Mouse (Mus musculus) lung, embryonic 14.5 days (tissue): ENCODE measurements around the gene Clip4. TPM values are rescaled to one million over a fixed set of nuclear protein-coding genes. Genes with fewer than 3 reads are reported as not detected.

Experiments
- ATAC-seq: fragments of 200-750 bp; cut with Nextera tagmentation; 2 replicates; pipeline ENCODE4 v1.8.0; 2017; ENCODE audit warnings: mild to moderate bottlenecking, moderate TSS enrichment, moderate library complexity; ENCODE audit not compliant: insufficient read depth
- DNase-seq: peaks from one replicate; pipeline ENCODE4 v3.0.0-alpha.2; 2015
- H3K27ac ChIP-seq: fragments of 300-500 bp; sonication (generic); 2 replicates; pipeline ENCODE4 v1.5.1; 2014; ENCODE audit warnings: low read depth, mild to moderate bottlenecking, moderate library complexity
- H3K27me3 ChIP-seq: fragments of 300-500 bp; sonication (generic); 2 replicates; pipeline ENCODE4 v1.6.1; 2014; ENCODE audit warnings: low read length, control low read depth; ENCODE audit not compliant: insufficient read depth
- H3K36me3 ChIP-seq: fragments of 300-500 bp; sonication (generic); 2 replicates; pipeline ENCODE4 v1.6.1; 2014; ENCODE audit warnings: control low read depth; ENCODE audit not compliant: insufficient read depth
- H3K4me1 ChIP-seq: fragments of 300-500 bp; sonication (generic); 2 replicates; pipeline ENCODE4 v1.6.1; 2014; ENCODE audit warnings: antibody characterized with exemption, control low read depth; ENCODE audit not compliant: insufficient read depth
- H3K4me2 ChIP-seq: fragments of 300-500 bp; sonication (generic); 2 replicates; pipeline ENCODE4 v1.6.1; 2014; ENCODE audit warnings: mild to moderate bottlenecking
- H3K4me3 ChIP-seq: fragments of 300-500 bp; sonication (generic); 2 replicates; pipeline ENCODE4 v1.5.1; 2014; ENCODE audit warnings: low read depth, low read length
- H3K9ac ChIP-seq: fragments of 300-500 bp; sonication (generic); 2 replicates; pipeline ENCODE4 v1.6.1; 2014
- H3K9me3 ChIP-seq: fragments of 300-500 bp; sonication (generic); 2 replicates; pipeline ENCODE4 v1.6.1; 2016; ENCODE audit warnings: low read depth, low read length, control low read depth
- CTCF ChIP-seq: IDR thresholded peaks from 2 replicates; pipeline ENCODE4 v1.5.1; 2016; ENCODE audit warnings: antibody characterized with exemption, low read depth
- WGBS: fragments of 180-500 bp; shearing (Covaris S2); extraction: QIAGEN DNeasy Blood & Tissue Kit; methylation state at CpG from one replicate; pipeline ENCODE4 v1.1.7; 2014; 5-methylcytosine and 5-hydroxymethylcytosine counted together
- polyA plus RNA-seq: library from polyadenylated mRNA; unstranded; fragments of >200 nt; fragmentation: Nextera tagmentation; extraction: Ambion mirVana; gene quantifications from 2 replicates; pipeline ENCODE4 v1.2.1, GENCODE M21; 2014

Gene Clip4
- polyA plus RNA-seq, 1 experiment from 2014 or later: 4.3 TPM

GRCm38 (mm10) chr17:71786456-71786855 lies 18.2 kb downstream of the Clip4 start:
- no peaks in the 10 kb centered on the region for H3K4me1 ChIP-seq
- no peak overlapping the region for H3K27ac ChIP-seq
- DNase-seq: no peak
- no peak for TF ChIP-seq CTCF
- no peak overlapping the region for H3K4me2 ChIP-seq
- H3K4me3 ChIP-seq: no peak overlapping the region
- H3K36me3 ChIP-seq: no peaks in the 10 kb centered on the region
- H3K9me3 ChIP-seq: no peaks in the 10 kb centered on the region
- ATAC-seq: no peak
- H3K9ac ChIP-seq: no peak overlapping the region
- peaks cover 6% of the 10 kb centered on the region for H3K27me3 ChIP-seq

GRCm38 (mm10) chr17:71791109-71791508 lies 22.8 kb downstream of the Clip4 start:
- Histone ChIP-seq H3K9me3 (no peaks in the 10 kb centered on the region), H3K4me1 (no peaks in the 10 kb centered on the region), H3K4me2 (no peak overlapping the region), H3K36me3 (no peaks in the 10 kb centered on the region), H3K9ac (no peak overlapping the region), H3K27ac (no peak overlapping the region), H3K27me3 (no peaks in the 10 kb centered on the region), H3K4me3 (no peak overlapping the region)
- no peak for TF ChIP-seq CTCF
- ATAC-seq: no peak
- no peak for DNase-seq
- 89% methylated on average over 4 of the region's 4 CpGs for WGBS

- ATAC-seq (no peak), DNase-seq (no peak)
- Histone ChIP-seq H3K9ac (no peak overlapping the region), H3K27me3 (no peaks in the 10 kb centered on the region), H3K4me1 (no peaks in the 10 kb centered on the region), H3K36me3 (no peaks in the 10 kb centered on the region), H3K9me3 (no peaks in the 10 kb centered on the region), H3K27ac (no peak overlapping the region), H3K4me3 (no peak overlapping the region), H3K4me2 (no peak overlapping the region)
- WGBS: 79% methylated on average over 4 of the region's 4 CpGs
- no peak for TF ChIP-seq CTCF
Observed at GRCm38 (mm10) chr17:71791622-71792021, 23.3 kb downstream of the Clip4 start.

GRCm38 (mm10) chr17:71795521-71796205 lies 27.4 kb downstream of the Clip4 start:
- no peaks in the 10 kb centered on the region for H3K27me3 ChIP-seq
- peak overlapping the region; percentile 36; the same call in 1 of the 2 replicates for H3K27ac ChIP-seq
- no peak for TF ChIP-seq CTCF
- no peak overlapping the region for H3K9ac ChIP-seq
- H3K4me1 ChIP-seq: no peaks in the 10 kb centered on the region
- peak; percentile 28 for DNase-seq
- WGBS: 63% methylated on average over 15 of the region's 15 CpGs
- H3K9me3 ChIP-seq: no peaks in the 10 kb centered on the region
- no peaks in the 10 kb centered on the region for H3K36me3 ChIP-seq
- ATAC-seq: no peak
- H3K4me2 ChIP-seq: no peak overlapping the region
- no peak overlapping the region for H3K4me3 ChIP-seq

GRCm38 (mm10) chr17:71803456-71803855 lies 35.2 kb downstream of the Clip4 start:
- no peak overlapping the region for H3K4me3 ChIP-seq
- no peak overlapping the region for H3K4me2 ChIP-seq
- no peaks in the 10 kb centered on the region for H3K36me3 ChIP-seq
- no peak for ATAC-seq
- no peaks in the 10 kb centered on the region for H3K9me3 ChIP-seq
- 74% methylated on average over 6 of the region's 6 CpGs for WGBS
- no peak for TF ChIP-seq CTCF
- H3K9ac ChIP-seq: no peak overlapping the region
- H3K4me1 ChIP-seq: no peaks in the 10 kb centered on the region
- no peak for DNase-seq
- no peak overlapping the region for H3K27ac ChIP-seq
- no peaks in the 10 kb centered on the region for H3K27me3 ChIP-seq

GRCm38 (mm10) chr17:71803876-71804275 lies 35.6 kb downstream of the Clip4 start:
- ATAC-seq: no peak
- Histone ChIP-seq H3K36me3 (no peaks in the 10 kb centered on the region), H3K27ac (no peak overlapping the region), H3K27me3 (no peaks in the 10 kb centered on the region), H3K4me2 (no peak overlapping the region), H3K9ac (no peak overlapping the region), H3K9me3 (no peaks in the 10 kb centered on the region), H3K4me3 (no peak overlapping the region), H3K4me1 (no peaks in the 10 kb centered on the region)
- no peak for TF ChIP-seq CTCF
- 67% methylated on average over 4 of the region's 4 CpGs for WGBS
- no peak for DNase-seq

GRCm38 (mm10) chr17:71811070-71811469 lies 42.8 kb downstream of the Clip4 start:
- 24% methylated on average over 8 of the region's 8 CpGs for WGBS

More at GRCm38 (mm10) chr17:71811070-71811469, 42.8 kb downstream of the Clip4 start:
- Histone ChIP-seq H3K4me3 (no peak overlapping the region), H3K27me3 (no peaks in the 10 kb centered on the region), H3K4me1 (peaks cover 6% of the 10 kb centered on the region), H3K4me2 (0 out of 2 replicates have a peak overlapping the region, but pooled peaks have one; percentile 18), H3K27ac (no peak overlapping the region), H3K9ac (no peak overlapping the region), H3K36me3 (no peaks in the 10 kb centered on the region), H3K9me3 (no peaks in the 10 kb centered on the region)
- ATAC-seq (peak; percentile 80), DNase-seq (peak; percentile 60)
- TF ChIP-seq CTCF: no peak
